In the genomic region with DNA sequence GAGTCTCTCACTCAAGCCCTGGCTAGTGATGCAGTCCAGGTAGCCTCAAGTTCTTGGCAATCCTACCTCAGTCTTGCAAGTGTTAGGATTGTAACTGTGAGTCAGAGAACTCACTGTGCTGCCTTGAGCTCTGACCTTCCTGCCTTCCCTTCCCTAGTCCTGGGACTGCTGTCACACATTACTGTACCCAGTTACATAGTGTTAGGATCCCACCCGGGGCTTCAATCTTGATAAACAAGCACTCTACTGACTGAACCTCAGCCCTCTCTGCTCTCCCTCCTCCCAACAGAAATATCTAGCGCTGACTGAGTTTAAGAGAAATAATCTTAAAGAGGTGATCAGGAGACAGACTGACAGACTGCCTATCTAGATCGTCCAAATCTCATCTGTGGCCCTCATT, we compare ENCODE assay signal across 25 mouse cellular contexts.
DNase-seq lines count a peak whose midpoint lies in the region; ATAC-seq and TF ChIP-seq lines count a peak whose summit lies in the region.
"Had no signal": no experiment of that assay in that cellular context is flagged by ENCODE, and none has a peak within 500 bp of the region (broad histone marks: within the 10 kb centered on the region; RNA-seq: fewer than 3 reads in every experiment).

No protein-coding gene starts in this region.

- H3K36me3 ChIP-seq in forebrain, embryonic 11.5 days (ENCODE audit: control insufficient read depth, insufficient read depth, low read length), result no peaks in the 10 kb centered on the region
- H3K36me3 ChIP-seq in forebrain, embryonic 12.5 days (replicated peaks), result no peaks in the 10 kb centered on the region
- no peaks in the 10 kb centered on the region for H3K36me3 ChIP-seq in lung, embryonic 14.5 days (ENCODE audit: insufficient read depth)
- no peaks in the 10 kb centered on the region for H3K36me3 ChIP-seq in limb, embryonic 10.5 days
- H3K36me3 ChIP-seq in myocyte (ENCODE audit: control insufficient read depth, insufficient read depth), result no peaks in the 10 kb centered on the region
- H3K36me3 ChIP-seq in intestine, embryonic 15.5 days, result no peaks in the 10 kb centered on the region
- H3K36me3 ChIP-seq: embryonic facial prominence, embryonic 15.5 days; forebrain, embryonic 10.5 days; heart, embryonic 13.5 days; hindbrain, embryonic 15.5 days; midbrain, embryonic 10.5 days had no signal

- H3K27ac ChIP-seq in forebrain, embryonic 11.5 days (ENCODE audit: low read depth, low read length), result no peak overlapping the region
- no peak overlapping the region for H3K27ac ChIP-seq in forebrain, embryonic 12.5 days
- no peak overlapping the region for H3K27ac ChIP-seq in lung, embryonic 14.5 days (ENCODE audit: low read depth)
- peak overlapping the region; percentile 56 for H3K27ac ChIP-seq in limb, embryonic 10.5 days
- H3K27ac ChIP-seq in intestine, embryonic 15.5 days, result no peak overlapping the region
- H3K27ac ChIP-seq: embryonic facial prominence, embryonic 15.5 days; forebrain, embryonic 10.5 days; heart, embryonic 13.5 days; hindbrain, embryonic 15.5 days; midbrain, embryonic 10.5 days had no signal

- H3K4me1 ChIP-seq in forebrain, embryonic 11.5 days (replicated peaks; ENCODE audit: control insufficient read depth, insufficient read depth, low read length), result 0 out of 2 replicates have a peak, but pooled peaks cover 3% of the 10 kb centered on the region
- H3K4me1 ChIP-seq in forebrain, embryonic 12.5 days, result peaks cover 9% of the 10 kb centered on the region
- peaks cover 2% of the 10 kb centered on the region; the same call in 1 of the 2 replicates for H3K4me1 ChIP-seq in lung, embryonic 14.5 days (ENCODE audit: insufficient read depth)
- H3K4me1 ChIP-seq in limb, embryonic 10.5 days, result peaks cover 47% of the 10 kb centered on the region
- no peaks in the 10 kb centered on the region for H3K4me1 ChIP-seq in intestine, embryonic 15.5 days (replicated peaks)

- no peak overlapping the region for H3K9ac ChIP-seq in forebrain, embryonic 11.5 days (ENCODE audit: low read length)
- no peak overlapping the region for H3K9ac ChIP-seq in forebrain, embryonic 12.5 days
- no peak overlapping the region for H3K9ac ChIP-seq in lung, embryonic 14.5 days
- H3K9ac ChIP-seq in intestine, embryonic 15.5 days, result no peak overlapping the region
- H3K9ac ChIP-seq: embryonic facial prominence, embryonic 15.5 days; heart, embryonic 13.5 days; hindbrain, embryonic 15.5 days had no signal

- no peaks in the 10 kb centered on the region for H3K79me2 ChIP-seq in myocyte (ENCODE audit: control insufficient read depth, insufficient read depth)

- no peaks in the 10 kb centered on the region for H3K27me3 ChIP-seq in forebrain, embryonic 11.5 days (ENCODE audit: control insufficient read depth, insufficient read depth, low read length)
- no peaks in the 10 kb centered on the region for H3K27me3 ChIP-seq in forebrain, embryonic 12.5 days
- no peaks in the 10 kb centered on the region for H3K27me3 ChIP-seq in lung, embryonic 14.5 days (ENCODE audit: insufficient read depth, low read length)
- no peaks in the 10 kb centered on the region for H3K27me3 ChIP-seq in limb, embryonic 10.5 days (ENCODE audit: low read depth, poor library complexity, severe bottlenecking)
- no peaks in the 10 kb centered on the region for H3K27me3 ChIP-seq in myocyte (ENCODE audit: control insufficient read depth, insufficient read depth, insufficient read length)
- no peaks in the 10 kb centered on the region for H3K27me3 ChIP-seq in intestine, embryonic 15.5 days (replicated peaks)
- H3K27me3 ChIP-seq: embryonic facial prominence, embryonic 15.5 days; heart, embryonic 13.5 days; hindbrain, embryonic 15.5 days had no signal

- 83% methylated on average over 3 of the region's 3 CpGs for WGBS in forebrain, embryonic 11.5 days
- WGBS in forebrain, embryonic 12.5 days, result 77% methylated on average over 3 of the region's 3 CpGs
- 17% methylated on average over 3 of the region's 3 CpGs for WGBS in lung, embryonic 14.5 days
- WGBS in limb, embryonic 10.5 days, result 68% methylated on average over 3 of the region's 3 CpGs
- WGBS in intestine, embryonic 15.5 days, result 38% methylated on average over 3 of the region's 3 CpGs

- no peak overlapping the region for H3ac ChIP-seq in myocyte (ENCODE audit: control insufficient read depth, insufficient read length)

- H3K4me2 ChIP-seq in forebrain, embryonic 11.5 days (ENCODE audit: low read depth, low read length, severe bottlenecking), result no peak overlapping the region
- no peak overlapping the region for H3K4me2 ChIP-seq in forebrain, embryonic 12.5 days
- no peak overlapping the region for H3K4me2 ChIP-seq in lung, embryonic 14.5 days
- H3K4me2 ChIP-seq in myocyte (ENCODE audit: low read depth), result peak overlapping the region; percentile 66
- no peak overlapping the region for H3K4me2 ChIP-seq in intestine, embryonic 15.5 days (replicated peaks)
- H3K4me2 ChIP-seq: embryonic facial prominence, embryonic 15.5 days; heart, embryonic 13.5 days; hindbrain, embryonic 15.5 days had no signal

- H3K4me3 ChIP-seq in forebrain, embryonic 11.5 days (ENCODE audit: low read depth, low read length), result no peak overlapping the region
- H3K4me3 ChIP-seq in forebrain, embryonic 12.5 days (replicated peaks), result no peak overlapping the region
- H3K4me3 ChIP-seq in lung, embryonic 14.5 days (ENCODE audit: low read depth, low read length), result no peak overlapping the region
- no peak overlapping the region for H3K4me3 ChIP-seq in limb, embryonic 10.5 days
- H3K4me3 ChIP-seq in myocyte, result no peak overlapping the region
- no peak overlapping the region for H3K4me3 ChIP-seq in intestine, embryonic 15.5 days (replicated peaks)
- H3K4me3 ChIP-seq: embryonic facial prominence, embryonic 15.5 days; forebrain, embryonic 10.5 days; heart, embryonic 13.5 days; hindbrain, embryonic 15.5 days; midbrain, embryonic 10.5 days had no signal

- ATAC-seq in forebrain, embryonic 11.5 days (replicated peaks; ENCODE audit: low FRiP score), result no peak
- ATAC-seq in forebrain, embryonic 12.5 days (ENCODE audit: low FRiP score), result no peak
- ATAC-seq in lung, embryonic 14.5 days (ENCODE audit: insufficient read depth), result peak; percentile 14; the same call in 1 of the 2 replicates
- no peak for ATAC-seq in intestine, embryonic 15.5 days
- ATAC-seq: CD4-positive, CD25-positive, alpha-beta regulatory T cell, adult 4 months; intestine, embryonic 16.5 days; lung, postnatal 0 days had no signal

- H3K9me3 ChIP-seq in forebrain, embryonic 11.5 days (ENCODE audit: control insufficient read depth, low read length), result no peaks in the 10 kb centered on the region
- no peaks in the 10 kb centered on the region for H3K9me3 ChIP-seq in forebrain, embryonic 12.5 days
- no peaks in the 10 kb centered on the region for H3K9me3 ChIP-seq in lung, embryonic 14.5 days (ENCODE audit: low read depth, low read length)
- H3K9me3 ChIP-seq in limb, embryonic 10.5 days (replicated peaks), result no peaks in the 10 kb centered on the region
- no peaks in the 10 kb centered on the region for H3K9me3 ChIP-seq in intestine, embryonic 15.5 days
- H3K9me3 ChIP-seq: embryonic facial prominence, embryonic 15.5 days; forebrain, embryonic 10.5 days; heart, embryonic 13.5 days; hindbrain, embryonic 15.5 days; midbrain, embryonic 10.5 days had no signal

- DNase-seq in forebrain, embryonic 11.5 days (ENCODE audit: low spot score), result peak; percentile 30
- no peak for DNase-seq in lung, embryonic 14.5 days
- DNase-seq in lung, postnatal 25 days (ENCODE audit: low spot score), result no peak
- DNase-seq in limb, embryonic 10.5 days (ENCODE audit: low spot score), result no peak
- no peak for DNase-seq in retina, embryonic 14.5 days (ENCODE audit: low spot score)
- DNase-seq: adrenal gland, postnatal 10 days; cerebellum, adult 18-20 months; cerebellum, postnatal 14 days; heart, postnatal 14 days; kidney, adult 9 months; kidney, postnatal 14 days; liver; right cerebral cortex, postnatal 14 days; spleen, adult 18-20 months had no signal

- no peak for TF ChIP-seq POLR2A in myocyte (IDR thresholded peaks at IDR 0.05; ENCODE audit: insufficient read length, low read depth)

- no peak for TF ChIP-seq CTCF in lung, embryonic 14.5 days (IDR thresholded peaks at IDR 0.05; ENCODE audit: low read depth)

TF ChIP-seq in myocyte, 11 proteins besides CTCF, POLR2A, EP300 and RAD21:
- no peak for TF ChIP-seq TCF3 (IDR thresholded peaks at IDR 0.05; ENCODE audit: insufficient read length, low read depth)
- no peak for TF ChIP-seq MYOD1 (IDR thresholded peaks at IDR 0.05; ENCODE audit: control insufficient read depth in 1 of 3, insufficient read length in 2 of 3, low read depth in 2 of 3)
- TF ChIP-seq REST (IDR thresholded peaks at IDR 0.05; ENCODE audit: insufficient read depth, insufficient read length), result no peak
- TF ChIP-seq USF1 (IDR thresholded peaks at IDR 0.05; ENCODE audit: low read depth), result no peak
- TF ChIP-seq E2F4 (IDR thresholded peaks at IDR 0.05; ENCODE audit: insufficient read depth), result no peak
